12 mouse cellular contexts compared by ENCODE assay signal in the genomic region with DNA sequence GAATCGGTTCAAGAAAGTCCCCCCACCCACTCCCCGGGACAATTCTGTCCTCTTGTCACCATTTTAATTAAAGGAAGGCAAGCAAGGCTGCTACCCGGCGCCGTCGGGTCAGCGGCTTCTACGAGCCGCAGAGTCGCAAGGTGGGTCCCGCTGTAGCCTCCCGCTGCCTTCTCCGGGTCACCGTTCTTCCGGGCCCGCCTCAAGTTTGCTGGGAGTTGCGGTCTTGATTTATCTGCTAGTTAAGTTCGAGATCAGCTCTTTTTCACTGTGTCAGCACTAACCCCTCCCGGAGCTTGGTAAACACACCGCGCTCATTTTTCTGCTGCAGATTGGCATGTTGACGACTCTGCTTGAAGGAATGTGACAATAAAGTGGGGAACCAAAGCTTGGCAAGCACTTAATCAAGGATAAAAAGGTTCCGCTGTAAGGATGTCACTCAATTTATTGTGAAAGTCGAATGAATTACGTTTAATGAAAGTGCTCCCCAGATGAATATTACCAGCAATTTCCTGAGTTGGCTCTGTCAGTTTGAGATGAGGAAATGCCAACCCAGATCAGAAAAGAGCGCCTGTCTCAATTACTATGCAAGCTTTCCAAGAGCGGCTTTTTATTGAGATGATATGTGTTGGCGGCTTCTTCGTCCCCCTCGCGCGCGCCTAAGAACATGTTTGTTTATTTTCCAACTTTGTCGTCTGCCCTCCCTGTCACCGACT. TPM values are rescaled to one million over a fixed set of nuclear protein-coding genes. Genes with fewer than 3 reads are reported as not detected.
A peak's percentile ranks its signal among the peaks of the same experiment; 100 is the strongest.
DNase-seq lines count a peak whose midpoint lies in the region; ATAC-seq lines count a peak whose summit lies in the region.
"Had no signal": no experiment of that assay in that cellular context is flagged by ENCODE, and none has a peak within 500 bp of the region (broad histone marks: within the 10 kb centered on the region; RNA-seq: fewer than 3 reads in every experiment).

No protein-coding gene starts in this region.

- H3K27me3 ChIP-seq in hindbrain, embryonic 10.5 days (ENCODE audit: insufficient read depth, poor library complexity, severe bottlenecking): peaks cover 88% of the 10 kb centered on the region
- H3K27me3 ChIP-seq in midbrain, embryonic 15.5 days (replicated peaks): peaks cover 34% of the 10 kb centered on the region
- H3K27me3 ChIP-seq in heart, embryonic 11.5 days (ENCODE audit: control insufficient read depth, insufficient read depth, low read length): peaks cover 76% of the 10 kb centered on the region
- H3K27me3 ChIP-seq in heart, embryonic 10.5 days (ENCODE audit: insufficient read depth, poor library complexity, severe bottlenecking): peaks cover 75% of the 10 kb centered on the region

- H3K27ac ChIP-seq in hindbrain, embryonic 10.5 days: no peak overlapping the region
- peak overlapping the region; percentile 65 for H3K27ac ChIP-seq in midbrain, embryonic 15.5 days
- H3K27ac ChIP-seq in heart, embryonic 11.5 days (ENCODE audit: low read depth, low read length): no peak overlapping the region
- no peak overlapping the region for H3K27ac ChIP-seq in heart, embryonic 10.5 days
- H3K27ac ChIP-seq: limb, embryonic 15.5 days; macrophage; stomach, embryonic 15.5 days had no signal

- peak overlapping the region; percentile 60 for H3K4me2 ChIP-seq in midbrain, embryonic 15.5 days
- no peak overlapping the region for H3K4me2 ChIP-seq in heart, embryonic 11.5 days
- H3K4me2 ChIP-seq: limb, embryonic 15.5 days; stomach, embryonic 15.5 days had no signal

- H3K9me3 ChIP-seq in hindbrain, embryonic 10.5 days: no peaks in the 10 kb centered on the region
- no peaks in the 10 kb centered on the region for H3K9me3 ChIP-seq in midbrain, embryonic 15.5 days
- no peaks in the 10 kb centered on the region for H3K9me3 ChIP-seq in heart, embryonic 11.5 days (replicated peaks; ENCODE audit: control insufficient read depth, low read length)
- no peaks in the 10 kb centered on the region for H3K9me3 ChIP-seq in heart, embryonic 10.5 days
- H3K9me3 ChIP-seq: limb, embryonic 15.5 days; stomach, embryonic 15.5 days had no signal

- H3K36me3 ChIP-seq in hindbrain, embryonic 10.5 days: no peaks in the 10 kb centered on the region
- no peaks in the 10 kb centered on the region for H3K36me3 ChIP-seq in midbrain, embryonic 15.5 days (replicated peaks)
- H3K36me3 ChIP-seq in heart, embryonic 11.5 days (ENCODE audit: control insufficient read depth, insufficient read depth, low read length): no peaks in the 10 kb centered on the region
- no peaks in the 10 kb centered on the region for H3K36me3 ChIP-seq in heart, embryonic 10.5 days
- H3K36me3 ChIP-seq: limb, embryonic 15.5 days; stomach, embryonic 15.5 days had no signal

- peak overlapping the region; percentile 45 for H3K4me3 ChIP-seq in hindbrain, embryonic 10.5 days
- peak overlapping the region; percentile 38 for H3K4me3 ChIP-seq in midbrain, embryonic 15.5 days
- H3K4me3 ChIP-seq in heart, embryonic 11.5 days (ENCODE audit: low read depth, low read length): no peak overlapping the region
- H3K4me3 ChIP-seq in heart, embryonic 10.5 days: no peak overlapping the region
- H3K4me3 ChIP-seq: limb, embryonic 15.5 days; stomach, embryonic 15.5 days had no signal

- ATAC-seq in midbrain, embryonic 15.5 days (replicated peaks): no peak
- ATAC-seq in heart, embryonic 11.5 days (replicated peaks; ENCODE audit: insufficient number of reproducible peaks, low FRiP score, low TSS enrichment): no peak

- DNase-seq in ES-CJ7 (ENCODE audit: low read depth, low spot score): peak; percentile 25
- DNase-seq in brain, adult 2 months (ENCODE audit: low read depth, low spot score): peak; percentile 27
- peak; percentile 37 for DNase-seq in hindbrain, embryonic 10.5 days (ENCODE audit: low spot score)
- DNase-seq in cerebellum, adult 11-12 months: no peak
- DNase-seq in heart, embryonic 10.5 days (ENCODE audit: low spot score): no peak
- no peak for DNase-seq in layer of hippocampus, adult 9-10 months (ENCODE audit: low spot score)
- DNase-seq: adrenal gland, adult 8-10 months had no signal

- H3K4me1 ChIP-seq in hindbrain, embryonic 10.5 days (replicated peaks): peaks cover 39% of the 10 kb centered on the region
- peaks cover 44% of the 10 kb centered on the region for H3K4me1 ChIP-seq in midbrain, embryonic 15.5 days
- peaks cover 5% of the 10 kb centered on the region; the same call in 1 of the 2 replicates for H3K4me1 ChIP-seq in heart, embryonic 11.5 days (ENCODE audit: control insufficient read depth, insufficient read depth, low read length)
- H3K4me1 ChIP-seq in heart, embryonic 10.5 days: peaks cover 7% of the 10 kb centered on the region; the same call in 1 of the 2 replicates
- H3K4me1 ChIP-seq: stomach, embryonic 15.5 days had no signal

- WGBS in hindbrain, embryonic 10.5 days: under 1% methylated on average over 35 of the region's 35 CpGs
- 2% methylated on average over 35 of the region's 35 CpGs for WGBS in midbrain, embryonic 15.5 days
- 2% methylated on average over 35 of the region's 35 CpGs for WGBS in heart, embryonic 11.5 days (ENCODE audit: insufficient replicate concordance)
- WGBS in heart, embryonic 10.5 days: 1% methylated on average over 35 of the region's 35 CpGs

- H3K9ac ChIP-seq in midbrain, embryonic 15.5 days: peak overlapping the region; percentile 24; the same call in 1 of the 2 replicates
- no peak overlapping the region for H3K9ac ChIP-seq in heart, embryonic 11.5 days (ENCODE audit: low read depth, low read length)
- H3K9ac ChIP-seq: limb, embryonic 15.5 days; stomach, embryonic 15.5 days had no signal

RNA-seq across cellular contexts. Expression of gene Nxph1, which starts 7.7 kb away (rescaled TPM):
- polyA plus RNA-seq in hindbrain, embryonic 10.5 days (2016; fragmentation: Nextera tagmentation; extraction: Ambion mirVana): 1.1 and 3.4 TPM in 2 replicates
- polyA plus RNA-seq in midbrain, embryonic 15.5 days (2015; fragmentation: Nextera tagmentation; extraction: Ambion mirVana): 75.8 and 79.2 TPM in 2 replicates
- polyA plus RNA-seq in heart, embryonic 11.5 days (2014; fragmentation: Nextera tagmentation; extraction: Ambion mirVana): 0.21 TPM in 1 of 2 replicates, not detected in the other
- polyA plus RNA-seq in heart, embryonic 10.5 days (2016; fragmentation: Nextera tagmentation; extraction: Ambion mirVana): not detected in 2 replicates
- polyA plus RNA-seq: macrophage had no signal

Comparison
In these comparisons a context has a peak if more than half of its experiments do, and no peak if none do; other contexts are left out.
1. DNase-seq: peak in ES-CJ7 (single experiment), brain, adult 2 months (single experiment) and hindbrain, embryonic 10.5 days (single experiment); none in cerebellum, adult 11-12 months (single experiment), heart, embryonic 10.5 days (single experiment) and layer of hippocampus, adult 9-10 months (single experiment).
2. H3K4me3 ChIP-seq: peak in hindbrain, embryonic 10.5 days (single experiment) and midbrain, embryonic 15.5 days (single experiment); none in heart, embryonic 11.5 days (single experiment) and heart, embryonic 10.5 days (single experiment).
3. RNA of gene Nxph1, which starts 7.7 kb away (polyA plus RNA-seq): 75.8 to 79.2 TPM in midbrain, embryonic 15.5 days; 1.1 to 3.4 TPM in hindbrain, embryonic 10.5 days, 0.21 TPM in heart, embryonic 11.5 days and not detected in heart, embryonic 10.5 days; every median in the first group is over 10 times any median in the second.